Mouse (Mus musculus): Measurements from ENCODE around the gene Acsf2. TPM values are rescaled to one million over a fixed set of nuclear protein-coding genes. Genes with fewer than 3 reads are reported as not detected.

The Acsf2 gene
- polyA plus RNA-seq, 1 experiment from 2014 or later: 3.3 TPM

- peak overlapping the region; percentile 18 for H3K4me3 ChIP-seq
- H3K36me3 ChIP-seq: no peaks in the 10 kb centered on the region
- peak overlapping the region; percentile 47 for H3K4me2 ChIP-seq
- no peak for ATAC-seq (replicated peaks; ENCODE audit: insufficient number of reproducible peaks, insufficient read depth, low FRiP score, low read depth)
- no peaks in the 10 kb centered on the region for H3K27me3 ChIP-seq
- no peaks in the 10 kb centered on the region for H3K9me3 ChIP-seq (replicated peaks)
- 47% methylated on average over 18 of the region's 18 CpGs for WGBS
- H3K27ac ChIP-seq: no peak overlapping the region
- peaks cover 17% of the 10 kb centered on the region for H3K4me1 ChIP-seq (replicated peaks)
- H3K9ac ChIP-seq: no peak overlapping the region
These were observed 57.2 kb downstream of the Acsf2 start for GRCm38 (mm10) chr11:94544422-94544821.

GRCm38 (mm10) chr11:94543932-94544331 lies 57.7 kb downstream of the Acsf2 start:
- no peaks in the 10 kb centered on the region for H3K9me3 ChIP-seq (replicated peaks)
- WGBS: 18% methylated on average over 9 of the region's 9 CpGs
- H3K9ac ChIP-seq: 0 out of 2 replicates have a peak overlapping the region, but pooled peaks have one; percentile 4
- 0 out of 2 replicates have a peak, but pooled peaks have one; percentile 21 for ATAC-seq (replicated peaks; ENCODE audit: insufficient number of reproducible peaks, insufficient read depth, low FRiP score, low read depth)
- peak overlapping the region; percentile 18 for H3K4me3 ChIP-seq
- no peaks in the 10 kb centered on the region for H3K27me3 ChIP-seq
- H3K4me2 ChIP-seq: peak overlapping the region; percentile 47
- H3K4me1 ChIP-seq (replicated peaks): peaks cover 15% of the 10 kb centered on the region
- no peak overlapping the region for H3K27ac ChIP-seq
- no peaks in the 10 kb centered on the region for H3K36me3 ChIP-seq

GRCm38 (mm10) chr11:94543344-94543743 lies 58.3 kb downstream of the Acsf2 start:
- Histone ChIP-seq H3K9ac (no peak overlapping the region), H3K27ac (no peak overlapping the region), H3K36me3 (no peaks in the 10 kb centered on the region), H3K27me3 (no peaks in the 10 kb centered on the region), H3K4me2 (no peak overlapping the region), H3K4me3 (no peak overlapping the region), H3K9me3 (replicated peaks) (no peaks in the 10 kb centered on the region), H3K4me1 (replicated peaks) (peaks cover 14% of the 10 kb centered on the region)
- 84% methylated on average over 12 of the region's 12 CpGs for WGBS
- ATAC-seq (replicated peaks; ENCODE audit: insufficient number of reproducible peaks, insufficient read depth, low FRiP score, low read depth): no peak

GRCm38 (mm10) chr11:94542400-94542799 lies 59.3 kb downstream of the Acsf2 start:
- 86% methylated on average over 4 of the region's 4 CpGs for WGBS
- Histone ChIP-seq H3K4me3 (no peak overlapping the region), H3K9me3 (replicated peaks) (no peaks in the 10 kb centered on the region), H3K36me3 (no peaks in the 10 kb centered on the region), H3K4me2 (no peak overlapping the region), H3K9ac (no peak overlapping the region), H3K27me3 (no peaks in the 10 kb centered on the region), H3K27ac (no peak overlapping the region), H3K4me1 (replicated peaks) (peaks cover 9% of the 10 kb centered on the region)
- ATAC-seq (replicated peaks; ENCODE audit: insufficient number of reproducible peaks, insufficient read depth, low FRiP score, low read depth): no peak

GRCm38 (mm10) chr11:94539761-94540160 lies 61.9 kb downstream of the Acsf2 start:
- no peak for ATAC-seq (replicated peaks; ENCODE audit: insufficient number of reproducible peaks, insufficient read depth, low FRiP score, low read depth)
- Histone ChIP-seq H3K4me1 (replicated peaks) (peaks cover 9% of the 10 kb centered on the region), H3K4me2 (no peak overlapping the region), H3K27me3 (no peaks in the 10 kb centered on the region), H3K9me3 (replicated peaks) (no peaks in the 10 kb centered on the region), H3K27ac (no peak overlapping the region), H3K36me3 (no peaks in the 10 kb centered on the region), H3K9ac (no peak overlapping the region), H3K4me3 (no peak overlapping the region)
- 81% methylated on average over 7 of the region's 7 CpGs for WGBS

- H3K9me3 ChIP-seq (replicated peaks): no peaks in the 10 kb centered on the region
- no peak overlapping the region for H3K4me3 ChIP-seq
- H3K4me1 ChIP-seq (replicated peaks): peaks cover 2% of the 10 kb centered on the region
- no peak overlapping the region for H3K27ac ChIP-seq
- ATAC-seq (replicated peaks; ENCODE audit: insufficient number of reproducible peaks, insufficient read depth, low FRiP score, low read depth): no peak
- no peak overlapping the region for H3K4me2 ChIP-seq
- H3K36me3 ChIP-seq: no peaks in the 10 kb centered on the region
- no peaks in the 10 kb centered on the region for H3K27me3 ChIP-seq
- no peak overlapping the region for H3K9ac ChIP-seq
- 57% methylated on average over 8 of the region's 8 CpGs for WGBS
These were observed 62.9 kb downstream of the Acsf2 start for GRCm38 (mm10) chr11:94538733-94539292.

GRCm38 (mm10) chr11:94533171-94533570 lies 68.5 kb downstream of the Acsf2 start:
- no peak for ATAC-seq (replicated peaks; ENCODE audit: insufficient number of reproducible peaks, insufficient read depth, low FRiP score, low read depth)
- WGBS: 72% methylated on average over 8 of the region's 8 CpGs
- Histone ChIP-seq H3K4me3 (no peak overlapping the region), H3K4me1 (replicated peaks) (no peaks in the 10 kb centered on the region), H3K9me3 (replicated peaks) (no peaks in the 10 kb centered on the region), H3K27me3 (no peaks in the 10 kb centered on the region), H3K9ac (no peak overlapping the region), H3K36me3 (no peaks in the 10 kb centered on the region), H3K27ac (no peak overlapping the region), H3K4me2 (no peak overlapping the region)

- no peak for ATAC-seq (replicated peaks; ENCODE audit: insufficient number of reproducible peaks, insufficient read depth, low FRiP score, low read depth)
- Histone ChIP-seq H3K36me3 (no peaks in the 10 kb centered on the region), H3K27me3 (no peaks in the 10 kb centered on the region), H3K9me3 (replicated peaks) (no peaks in the 10 kb centered on the region), H3K9ac (no peak overlapping the region), H3K4me1 (replicated peaks) (no peaks in the 10 kb centered on the region; the same call in 1 of the 2 replicates), H3K27ac (no peak overlapping the region), H3K4me3 (no peak overlapping the region), H3K4me2 (no peak overlapping the region)
- WGBS: 58% methylated on average over 3 of the region's 3 CpGs
These were observed 72.8 kb downstream of the Acsf2 start for GRCm38 (mm10) chr11:94528879-94529278.

- Histone ChIP-seq H3K36me3 (no peaks in the 10 kb centered on the region), H3K9me3 (replicated peaks) (no peaks in the 10 kb centered on the region), H3K4me2 (no peak overlapping the region), H3K27me3 (no peaks in the 10 kb centered on the region), H3K4me1 (replicated peaks) (peaks cover 15% of the 10 kb centered on the region), H3K9ac (no peak overlapping the region), H3K27ac (no peak overlapping the region), H3K4me3 (no peak overlapping the region)
- WGBS: 54% methylated on average over 9 of the region's 9 CpGs
- no peak for ATAC-seq (replicated peaks; ENCODE audit: insufficient number of reproducible peaks, insufficient read depth, low FRiP score, low read depth)
These were observed 75.3 kb downstream of the Acsf2 start for GRCm38 (mm10) chr11:94526171-94526879.

GRCm38 (mm10) chr11:94521219-94521843 lies 80.3 kb downstream of the Acsf2 start, which contains the start of gene Mycbpap:
Mycbpap (minus strand) TSS chr11:94521742.
- under 1% methylated on average over 42 of the region's 42 CpGs for WGBS
- H3K27ac ChIP-seq: peak within 1 kb of the TSS; percentile 50
- H3K4me3 ChIP-seq: peak within 1 kb of the TSS; percentile 61
- no peaks in the 10 kb centered on the region for H3K9me3 ChIP-seq (replicated peaks)
- ATAC-seq (replicated peaks; ENCODE audit: insufficient number of reproducible peaks, insufficient read depth, low FRiP score, low read depth): peak; percentile 61; the same call in 1 of the 2 replicates
- no peaks in the 10 kb centered on the region for H3K27me3 ChIP-seq
- H3K36me3 ChIP-seq: no peaks in the 10 kb centered on the region
- H3K4me2 ChIP-seq: peak within 1 kb of the TSS; percentile 93
- H3K4me1 ChIP-seq (replicated peaks): peaks cover 24% of the 10 kb centered on the region
- peak within 1 kb of the TSS; percentile 58 for H3K9ac ChIP-seq

GRCm38 (mm10) chr11:94513452-94513851 lies 88.2 kb downstream of the Acsf2 start:
- Histone ChIP-seq H3K4me3 (no peak overlapping the region), H3K27ac (no peak overlapping the region), H3K4me1 (replicated peaks) (no peaks in the 10 kb centered on the region), H3K27me3 (no peaks in the 10 kb centered on the region), H3K36me3 (no peaks in the 10 kb centered on the region), H3K4me2 (no peak overlapping the region), H3K9me3 (replicated peaks) (no peaks in the 10 kb centered on the region), H3K9ac (no peak overlapping the region)
- 44% methylated on average over 9 of the region's 9 CpGs for WGBS
- ATAC-seq (replicated peaks; ENCODE audit: insufficient number of reproducible peaks, insufficient read depth, low FRiP score, low read depth): no peak
